Mouse (Mus musculus) testis, adult 2 months (tissue): ENCODE measurements around the gene Hoxb9. TPM values are rescaled to one million over a fixed set of nuclear protein-coding genes. Genes with fewer than 3 reads are reported as not detected.

Experiments used
- H3K27ac ChIP-seq: fragments of 200-500 bp; 2 replicates; pipeline ENCODE4 v1.5.1; 2012; ENCODE audit warnings: low read depth, low read length; ENCODE audit not compliant: control insufficient read depth, insufficient read depth
- H3K27me3 ChIP-seq: fragments of 200-500 bp; 2 replicates; pipeline ENCODE4 v1.6.1; 2012; ENCODE audit warnings: mild to moderate bottlenecking, low read length, moderate library complexity; ENCODE audit not compliant: control insufficient read depth, insufficient read depth
- H3K36me3 ChIP-seq: fragments of 200-500 bp; 2 replicates; pipeline ENCODE4 v1.6.1; 2012; ENCODE audit warnings: mild to moderate bottlenecking, low read length; ENCODE audit not compliant: control insufficient read depth, insufficient read depth
- H3K4me1 ChIP-seq: fragments of 200-500 bp; 2 replicates; pipeline ENCODE4 v1.6.1; 2012; ENCODE audit warnings: low read length; ENCODE audit not compliant: control insufficient read depth, insufficient read depth
- H3K4me3 ChIP-seq: fragments of 200-500 bp; 2 replicates; pipeline ENCODE4 v1.5.1; 2012; ENCODE audit warnings: low read depth, mild to moderate bottlenecking, low read length, moderate library complexity, mixed read lengths; ENCODE audit not compliant: control insufficient read depth
- CTCF ChIP-seq: fragments of 200-500 bp; IDR thresholded peaks from 2 replicates; pipeline ENCODE4 v1.5.1; 2012; ENCODE audit warnings: low read depth, mild to moderate bottlenecking, inconsistent platforms, low read length, moderate library complexity; ENCODE audit not compliant: control insufficient read depth, insufficient read depth, insufficient replicate concordance
- POLR2A ChIP-seq: fragments of 200-500 bp; IDR thresholded peaks from 2 replicates; pipeline ENCODE4 v1.6.1; 2012; ENCODE audit warnings: low read depth, mild to moderate bottlenecking, inconsistent platforms, low read length, moderate library complexity; ENCODE audit not compliant: control insufficient read depth
- polyA plus RNA-seq: library from polyadenylated mRNA; depleted of rRNA; stranded (reverse); fragments of >200 nt; gene quantifications from 2 replicates; pipeline ENCODE4 v1.2.3, GENCODE M21; 2012

The Hoxb9 gene
- polyA plus RNA-seq, 1 experiment: 0.36 TPM

- TF ChIP-seq POLR2A (no peak), CTCF (peak; percentile 79)
- Histone ChIP-seq H3K4me3 (peak within 1 kb of the TSS; percentile 48), H3K27ac (no peak within 1 kb of the TSS), H3K27me3 (peaks cover 18% of the 10 kb centered on the region), H3K4me1 (peaks cover 22% of the 10 kb centered on the region), H3K36me3 (no peaks in the 10 kb centered on the region)
Observed at GRCm38 (mm10) chr11:96303151-96304099, 32.2 kb downstream of the Hoxb9 start, which contains the start of gene Hoxb5. Hoxb5 (plus strand) TSS chr11:96303336.

GRCm38 (mm10) chr11:96304381-96305195 lies 33.3 kb downstream of the Hoxb9 start:
- TF ChIP-seq POLR2A (no peak), CTCF (no peak)
- peaks cover 32% of the 10 kb centered on the region for H3K4me1 ChIP-seq
- H3K36me3 ChIP-seq: no peaks in the 10 kb centered on the region
- H3K27me3 ChIP-seq: peaks cover 18% of the 10 kb centered on the region
- H3K27ac ChIP-seq: no peak overlapping the region
- peak overlapping the region; percentile 26; the same call in 1 of the 2 replicates for H3K4me3 ChIP-seq

- Histone ChIP-seq H3K27me3 (peaks cover 16% of the 10 kb centered on the region), H3K4me3 (no peak overlapping the region), H3K4me1 (peaks cover 32% of the 10 kb centered on the region), H3K36me3 (no peaks in the 10 kb centered on the region), H3K27ac (no peak overlapping the region)
- TF ChIP-seq CTCF (no peak), POLR2A (no peak)
Observed at GRCm38 (mm10) chr11:96305505-96306182, 34.4 kb downstream of the Hoxb9 start.

GRCm38 (mm10) chr11:96306183-96306907 lies 35.1 kb downstream of the Hoxb9 start:
- TF ChIP-seq CTCF (no peak), POLR2A (no peak)
- no peak overlapping the region for H3K27ac ChIP-seq
- H3K27me3 ChIP-seq: peaks cover 16% of the 10 kb centered on the region
- H3K36me3 ChIP-seq: no peaks in the 10 kb centered on the region
- peaks cover 28% of the 10 kb centered on the region for H3K4me1 ChIP-seq
- H3K4me3 ChIP-seq: no peak overlapping the region

- H3K4me3 ChIP-seq: no peak overlapping the region
- no peaks in the 10 kb centered on the region for H3K36me3 ChIP-seq
- no peak overlapping the region for H3K27ac ChIP-seq
- no peak for TF ChIP-seq CTCF
- no peak for TF ChIP-seq POLR2A
- H3K4me1 ChIP-seq: peaks cover 28% of the 10 kb centered on the region
- H3K27me3 ChIP-seq: peaks cover 16% of the 10 kb centered on the region
Observed at GRCm38 (mm10) chr11:96306908-96307269, 35.6 kb downstream of the Hoxb9 start.

GRCm38 (mm10) chr11:96308763-96309162 lies 37.5 kb downstream of the Hoxb9 start:
- no peaks in the 10 kb centered on the region for H3K36me3 ChIP-seq
- peaks cover 12% of the 10 kb centered on the region for H3K27me3 ChIP-seq
- H3K4me1 ChIP-seq: peaks cover 23% of the 10 kb centered on the region
- peak overlapping the region; percentile 34; the same call in 1 of the 2 replicates for H3K27ac ChIP-seq
- TF ChIP-seq CTCF (no peak), POLR2A (no peak)
- no peak overlapping the region for H3K4me3 ChIP-seq
